Mouse (Mus musculus) ES-Bruce4 (cell line): ENCODE measurements around the gene Cox5a. TPM values are rescaled to one million over a fixed set of nuclear protein-coding genes. Genes with fewer than 3 reads are reported as not detected.

Experiments
- H3K27ac ChIP-seq: 2 replicates; pipeline ENCODE4 v1.5.1; 2012; ENCODE audit warnings: low read length, inconsistent platforms; ENCODE audit not compliant: insufficient read depth
- H3K27me3 ChIP-seq: 2 replicates; pipeline ENCODE4 v1.6.1; 2012; ENCODE audit warnings: mild to moderate bottlenecking, low read length, inconsistent platforms; ENCODE audit not compliant: control insufficient read depth, poor library complexity, insufficient read depth, severe bottlenecking
- H3K36me3 ChIP-seq: 2 replicates; pipeline ENCODE4 v1.6.1; 2012; ENCODE audit warnings: inconsistent platforms, mild to moderate bottlenecking, low read length, moderate library complexity; ENCODE audit not compliant: control insufficient read depth, poor library complexity, insufficient read depth, severe bottlenecking
- H3K4me1 ChIP-seq: one replicate; pipeline ENCODE4 v1.8.1; 2011; ENCODE audit warnings: low read length; ENCODE audit not compliant: control insufficient read depth, insufficient read depth
- H3K4me3 ChIP-seq: 2 replicates; pipeline ENCODE4 v1.5.1; 2011; ENCODE audit warnings: low read depth, mild to moderate bottlenecking, low read length
- H3K9ac ChIP-seq: 2 replicates; pipeline ENCODE4 v1.6.1; 2012; ENCODE audit warnings: low read depth, mild to moderate bottlenecking, inconsistent platforms; ENCODE audit not compliant: poor library complexity, severe bottlenecking
- H3K9me3 ChIP-seq: replicated peaks from 2 replicates; pipeline ENCODE4 v1.6.1; 2012; ENCODE audit warnings: mild to moderate bottlenecking, low read length, inconsistent platforms; ENCODE audit not compliant: control insufficient read depth, poor library complexity, insufficient read depth, severe bottlenecking
- CTCF ChIP-seq: IDR thresholded peaks from one replicate; pipeline ENCODE4 v1.8.1; 2011; ENCODE audit warnings: low read depth, low read length
- EP300 ChIP-seq: IDR thresholded peaks from 2 replicates; pipeline ENCODE4 v1.6.1; 2011; ENCODE audit warnings: low read depth, low read length; ENCODE audit not compliant: insufficient read depth
- POLR2A ChIP-seq: IDR thresholded peaks from one replicate; pipeline ENCODE4 v1.8.1; 2011; ENCODE audit warnings: low read length; ENCODE audit not compliant: insufficient read depth
- polyA plus RNA-seq: library from polyadenylated mRNA; stranded (reverse); fragments of >200 nt; gene quantifications from 2 replicates; pipeline ENCODE4 v1.2.4, GENCODE M21; 2011; ENCODE audit warnings: low read depth; ENCODE audit not compliant: missing spikeins, insufficient read depth, insufficient read length

Gene Cox5a
- polyA plus RNA-seq, 1 experiment, result 512 TPM

GRCm38 (mm10) chr9:57498536-57498935 lies 22.5 kb upstream of the Cox5a start:
- no peak overlapping the region for H3K9ac ChIP-seq
- H3K4me1 ChIP-seq, result peaks cover 2% of the 10 kb centered on the region
- no peaks in the 10 kb centered on the region for H3K27me3 ChIP-seq

GRCm38 (mm10) chr9:57501452-57501851 lies 19.6 kb upstream of the Cox5a start:
- Histone ChIP-seq H3K27ac (no peak overlapping the region), H3K9me3 (no peaks in the 10 kb centered on the region), H3K4me3 (peak overlapping the region; percentile 39; the same call in 1 of the 2 replicates), H3K36me3 (no peaks in the 10 kb centered on the region), H3K27me3 (no peaks in the 10 kb centered on the region), H3K9ac (peak overlapping the region; percentile 62), H3K4me1 (peaks cover 7% of the 10 kb centered on the region)
- TF ChIP-seq POLR2A (no peak), EP300 (no peak), CTCF (no peak)

More at GRCm38 (mm10) chr9:57498536-57498935, 22.5 kb upstream of the Cox5a start:
- Histone ChIP-seq H3K4me3 (no peak overlapping the region), H3K27ac (no peak overlapping the region), H3K36me3 (no peaks in the 10 kb centered on the region), H3K9me3 (no peaks in the 10 kb centered on the region)
- TF ChIP-seq CTCF (no peak), EP300 (peak; percentile 53; the same call in 1 of the 2 replicates), POLR2A (no peak)

GRCm38 (mm10) chr9:57501861-57502260 lies 19.2 kb upstream of the Cox5a start:
- H3K4me1 ChIP-seq, result peaks cover 7% of the 10 kb centered on the region
- H3K9me3 ChIP-seq, result no peaks in the 10 kb centered on the region
- H3K9ac ChIP-seq, result peak overlapping the region; percentile 62
- no peak for TF ChIP-seq CTCF
- TF ChIP-seq POLR2A, result no peak
- no peak for TF ChIP-seq EP300
- H3K4me3 ChIP-seq, result peak overlapping the region; percentile 39
- no peak overlapping the region for H3K27ac ChIP-seq
- H3K36me3 ChIP-seq, result no peaks in the 10 kb centered on the region
- no peaks in the 10 kb centered on the region for H3K27me3 ChIP-seq

- Histone ChIP-seq H3K9ac (peak overlapping the region; percentile 62), H3K27ac (peak overlapping the region; percentile 20; the same call in 1 of the 2 replicates), H3K4me3 (peak overlapping the region; percentile 72), H3K9me3 (no peaks in the 10 kb centered on the region), H3K27me3 (no peaks in the 10 kb centered on the region), H3K36me3 (no peaks in the 10 kb centered on the region), H3K4me1 (peaks cover 7% of the 10 kb centered on the region)
- no peak for TF ChIP-seq CTCF
- TF ChIP-seq POLR2A, result no peak
- TF ChIP-seq EP300, result no peak
These were observed 18.0 kb upstream of the Cox5a start for GRCm38 (mm10) chr9:57502911-57503621.

GRCm38 (mm10) chr9:57503622-57504380 lies 17.3 kb upstream of the Cox5a start, which contains the start of gene Rpp25:
Gene Rpp25, plus strand, starts transcription at chr9:57504026.
- Histone ChIP-seq H3K27ac (peak within 1 kb of the TSS; percentile 20; the same call in 1 of the 2 replicates), H3K4me1 (peaks cover 7% of the 10 kb centered on the region)

GRCm38 (mm10) chr9:57504381-57504700 lies 16.7 kb upstream of the Cox5a start:
- Histone ChIP-seq H3K27ac (no peak overlapping the region), H3K4me3 (peak overlapping the region; percentile 72), H3K27me3 (no peaks in the 10 kb centered on the region), H3K9ac (peak overlapping the region; percentile 62), H3K36me3 (no peaks in the 10 kb centered on the region), H3K4me1 (peaks cover 7% of the 10 kb centered on the region), H3K9me3 (no peaks in the 10 kb centered on the region)
- TF ChIP-seq EP300, result no peak
- no peak for TF ChIP-seq POLR2A
- peak; percentile 7 for TF ChIP-seq CTCF

More at GRCm38 (mm10) chr9:57503622-57504380, 17.3 kb upstream of the Cox5a start, which contains the start of gene Rpp25:
- Histone ChIP-seq H3K4me3 (peak within 1 kb of the TSS; percentile 72), H3K36me3 (no peaks in the 10 kb centered on the region), H3K27me3 (no peaks in the 10 kb centered on the region), H3K9ac (peak within 1 kb of the TSS; percentile 62), H3K9me3 (no peaks in the 10 kb centered on the region)
- TF ChIP-seq POLR2A (peak; percentile 65), EP300 (no peak)
